Mouse (Mus musculus) limb, embryonic 15.5 days (tissue): ENCODE results near the gene Gm9913. TPM values are rescaled to one million over a fixed set of nuclear protein-coding genes. Genes with fewer than 3 reads are reported as not detected.
A peak's percentile ranks its signal among the peaks of the same experiment; 100 is the strongest.

ENCODE experiments used
- ATAC-seq: fragments of 200-750 bp; cut with Nextera tagmentation; 2 replicates; pipeline ENCODE4 v1.8.0; 2017; ENCODE audit warnings: low read depth, moderate TSS enrichment; ENCODE audit not compliant: insufficient number of reproducible peaks, low FRiP score, low TSS enrichment
- H3K27ac ChIP-seq: fragments of 300-500 bp; sonication (generic); 2 replicates; pipeline ENCODE4 v1.5.1; 2015; ENCODE audit warnings: moderate library complexity, mild to moderate bottlenecking, inconsistent platforms
- H3K27me3 ChIP-seq: fragments of 300-500 bp; sonication (generic); 2 replicates; pipeline ENCODE4 v1.6.1; 2015; ENCODE audit warnings: inconsistent platforms
- H3K36me3 ChIP-seq: fragments of 300-500 bp; sonication (generic); 2 replicates; pipeline ENCODE4 v1.6.1; 2015; ENCODE audit warnings: inconsistent platforms
- H3K4me1 ChIP-seq: fragments of 300-500 bp; sonication (generic); 2 replicates; pipeline ENCODE4 v1.6.1; 2015; ENCODE audit warnings: inconsistent platforms
- H3K4me2 ChIP-seq: fragments of 300-500 bp; sonication (generic); 2 replicates; pipeline ENCODE4 v1.6.1; 2015; ENCODE audit warnings: mild to moderate bottlenecking, inconsistent platforms
- H3K4me3 ChIP-seq: fragments of 300-500 bp; sonication (generic); 2 replicates; pipeline ENCODE4 v1.5.1; 2015; ENCODE audit warnings: mild to moderate bottlenecking, inconsistent platforms
- H3K9ac ChIP-seq: fragments of 300-500 bp; sonication (generic); 2 replicates; pipeline ENCODE4 v1.6.1; 2015; ENCODE audit warnings: inconsistent platforms
- H3K9me3 ChIP-seq: fragments of 300-500 bp; sonication (generic); 2 replicates; pipeline ENCODE4 v1.6.1; 2016; ENCODE audit warnings: inconsistent platforms
- WGBS: fragments of 180-500 bp; shearing (Covaris S2); methylation state at CpG from one replicate; pipeline ENCODE4 v1.1.7; 2015; 5-methylcytosine and 5-hydroxymethylcytosine counted together
- polyA plus RNA-seq: library from polyadenylated mRNA; unstranded; fragments of >200 nt; fragmentation: Nextera tagmentation; extraction: Ambion mirVana; gene quantifications from 2 replicates; pipeline ENCODE4 v1.2.1, GENCODE M21; 2015

Gm9913 gene
- polyA plus RNA-seq, 1 experiment from 2014 or later = 0.33 TPM

DNA sequence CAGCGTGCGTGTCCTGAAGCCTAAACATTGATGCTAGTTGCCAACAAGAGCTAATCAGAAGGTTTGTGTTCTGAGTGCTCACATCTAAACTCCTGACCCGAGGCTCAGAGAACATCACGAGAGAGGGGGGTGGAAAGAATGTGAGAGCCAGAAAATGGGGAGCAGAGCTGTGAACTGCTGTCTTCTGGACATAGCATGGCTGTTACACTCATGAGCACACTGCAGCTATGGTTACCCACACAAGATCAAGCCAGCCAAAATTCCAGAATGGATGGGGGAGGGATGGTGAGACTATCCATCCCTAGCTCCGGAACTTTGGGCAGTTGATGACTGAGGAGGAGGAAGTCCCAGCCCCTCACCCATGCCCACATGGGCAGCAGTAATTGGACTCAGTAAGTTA, 24.8 kb upstream of the Gm9913 start:
- H3K27ac ChIP-seq = no peak overlapping the region

DNA sequence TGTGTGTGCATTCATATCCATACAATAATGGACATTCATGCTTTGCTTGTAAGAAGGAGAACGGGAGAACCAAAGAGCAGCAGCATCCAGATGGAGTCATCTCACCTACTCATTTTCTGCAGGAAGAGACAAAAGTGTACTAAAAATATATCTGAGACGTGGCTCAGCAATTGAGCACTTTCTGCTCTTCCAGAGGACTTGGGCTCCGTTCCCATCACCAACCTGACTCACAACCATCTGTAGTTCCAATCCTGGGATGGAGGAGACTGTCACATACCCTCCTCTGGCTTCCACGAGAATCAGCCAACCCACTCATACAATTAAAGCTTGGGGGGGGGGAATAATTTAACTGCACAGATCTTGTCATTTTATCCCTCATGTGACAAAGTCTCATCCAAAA, 23.8 kb upstream of the Gm9913 start:
- ATAC-seq = no peak
- H3K9me3 ChIP-seq = no peaks in the 10 kb centered on the region
- no peak overlapping the region for H3K27ac ChIP-seq
- no peaks in the 10 kb centered on the region for H3K27me3 ChIP-seq
- WGBS = 82% methylated on average over 4 of the region's 4 CpGs
- no peak overlapping the region for H3K4me3 ChIP-seq
- no peak overlapping the region for H3K9ac ChIP-seq
- peaks cover 5% of the 10 kb centered on the region; the same call in 1 of the 2 replicates for H3K36me3 ChIP-seq
- H3K4me2 ChIP-seq = no peak overlapping the region
- peaks cover 14% of the 10 kb centered on the region for H3K4me1 ChIP-seq

More for the DNA sequence above, 24.8 kb upstream of the Gm9913 start:
- H3K4me1 ChIP-seq = peaks cover 14% of the 10 kb centered on the region
- H3K27me3 ChIP-seq = no peaks in the 10 kb centered on the region
- 63% methylated on average over 5 of the region's 5 CpGs for WGBS
- H3K4me2 ChIP-seq = no peak overlapping the region
- H3K36me3 ChIP-seq = peaks cover 5% of the 10 kb centered on the region; the same call in 1 of the 2 replicates
- ATAC-seq = no peak
- H3K9me3 ChIP-seq = no peaks in the 10 kb centered on the region
- H3K9ac ChIP-seq = no peak overlapping the region
- no peak overlapping the region for H3K4me3 ChIP-seq

- no peaks in the 10 kb centered on the region for H3K27me3 ChIP-seq
- peaks cover 5% of the 10 kb centered on the region; the same call in 1 of the 2 replicates for H3K36me3 ChIP-seq
- H3K27ac ChIP-seq = no peak overlapping the region
- no peaks in the 10 kb centered on the region for H3K9me3 ChIP-seq
- no peak overlapping the region for H3K4me2 ChIP-seq
- no peak for ATAC-seq
- H3K4me3 ChIP-seq = no peak overlapping the region
- WGBS = 73% methylated on average over 9 of the region's 9 CpGs
- H3K4me1 ChIP-seq = peaks cover 14% of the 10 kb centered on the region
- no peak overlapping the region for H3K9ac ChIP-seq
Measured at GRCm38 (mm10) chr2:125481531-125482317, 23.2 kb upstream of the Gm9913 start.

- ATAC-seq = no peak
- Histone ChIP-seq H3K27ac (no peak overlapping the region), H3K4me3 (no peak overlapping the region), H3K4me1 (peaks cover 14% of the 10 kb centered on the region), H3K9me3 (no peaks in the 10 kb centered on the region), H3K27me3 (peaks cover 7% of the 10 kb centered on the region; the same call in 1 of the 2 replicates), H3K9ac (no peak overlapping the region), H3K36me3 (no peaks in the 10 kb centered on the region), H3K4me2 (no peak overlapping the region)
Measured at GRCm38 (mm10) chr2:125484164-125484563, 20.7 kb upstream of the Gm9913 start.

- H3K27ac ChIP-seq = no peak overlapping the region
- H3K4me2 ChIP-seq = no peak overlapping the region
- no peaks in the 10 kb centered on the region for H3K9me3 ChIP-seq
- no peak overlapping the region for H3K9ac ChIP-seq
- 80% methylated on average over 9 of the region's 9 CpGs for WGBS
- H3K4me3 ChIP-seq = no peak overlapping the region
- no peaks in the 10 kb centered on the region for H3K36me3 ChIP-seq
- ATAC-seq = no peak
- H3K4me1 ChIP-seq = peaks cover 10% of the 10 kb centered on the region
- H3K27me3 ChIP-seq = peaks cover 7% of the 10 kb centered on the region; the same call in 1 of the 2 replicates
Measured at GRCm38 (mm10) chr2:125484910-125485309, 20.0 kb upstream of the Gm9913 start.

DNA sequence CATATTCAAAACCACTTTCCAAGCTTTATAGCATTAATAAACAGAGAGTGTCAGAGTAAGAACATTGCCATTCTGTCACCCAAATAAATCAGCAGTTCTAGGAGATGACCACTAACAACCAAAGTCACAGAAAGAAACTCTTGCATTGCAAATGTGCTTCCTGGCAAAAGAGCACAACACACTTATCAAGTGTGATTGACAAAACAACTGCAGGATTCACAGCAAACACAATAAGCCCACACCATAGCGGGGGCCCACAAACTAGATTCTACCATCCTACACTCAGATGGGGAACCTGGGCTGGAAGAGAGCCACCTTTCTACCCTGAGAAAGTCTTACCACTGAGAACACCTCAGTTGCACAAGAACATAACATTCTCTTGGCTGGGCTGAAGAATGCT, 14.9 kb upstream of the Gm9913 start:
- H3K4me1 ChIP-seq = peaks cover 8% of the 10 kb centered on the region
- H3K4me2 ChIP-seq = no peak overlapping the region
- no peaks in the 10 kb centered on the region for H3K9me3 ChIP-seq
- no peak overlapping the region for H3K9ac ChIP-seq
- no peak for ATAC-seq
- no peak overlapping the region for H3K4me3 ChIP-seq
- 95% methylated on average over 1 of the region's 1 CpGs for WGBS
- peaks cover 7% of the 10 kb centered on the region; the same call in 1 of the 2 replicates for H3K27me3 ChIP-seq
- H3K36me3 ChIP-seq = no peaks in the 10 kb centered on the region
- H3K27ac ChIP-seq = no peak overlapping the region

DNA sequence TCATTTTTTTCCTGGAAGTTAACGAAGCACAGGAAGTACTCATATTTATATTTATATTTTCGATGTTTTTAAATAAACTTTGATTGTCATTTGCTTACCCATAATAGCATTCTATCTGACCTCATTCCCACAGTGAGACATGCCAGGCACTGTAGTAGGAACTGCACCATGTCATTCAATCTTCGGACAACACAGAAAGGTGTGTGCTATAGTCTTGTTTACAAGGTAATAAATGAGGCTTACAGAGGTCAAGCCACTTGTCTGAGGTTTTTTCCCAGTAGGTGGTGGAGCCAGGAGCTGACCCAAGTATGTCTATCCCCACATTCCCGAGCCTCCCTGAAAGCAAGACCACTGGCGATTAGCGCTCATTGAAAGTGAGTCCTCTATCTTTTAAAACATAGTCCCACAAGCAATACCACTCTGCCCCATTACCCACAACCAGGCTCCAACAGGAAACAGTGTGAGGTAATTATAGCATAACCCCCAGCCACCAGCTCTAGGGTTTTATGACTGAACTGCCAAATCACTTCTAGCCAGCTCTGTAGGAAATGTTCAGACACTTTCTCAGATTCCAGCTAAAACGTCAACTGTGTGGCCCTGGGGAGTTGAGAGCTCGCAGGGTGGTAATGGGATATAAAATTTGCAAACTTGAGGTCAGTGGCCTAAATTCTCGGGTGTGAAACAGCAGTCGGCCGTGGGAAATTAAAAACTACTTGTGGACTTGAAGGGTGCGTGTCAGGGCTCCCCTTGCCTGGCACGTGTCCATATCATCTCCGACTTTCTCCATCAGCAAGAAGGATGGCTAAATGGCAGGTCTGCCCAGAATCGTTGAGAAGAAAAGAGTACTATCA, 12.6 kb upstream of the Gm9913 start:
- Histone ChIP-seq H3K9me3 (no peaks in the 10 kb centered on the region), H3K4me3 (no peak overlapping the region), H3K9ac (no peak overlapping the region), H3K4me2 (no peak overlapping the region), H3K27me3 (peaks cover 7% of the 10 kb centered on the region; the same call in 1 of the 2 replicates), H3K27ac (no peak overlapping the region), H3K4me1 (peaks cover 8% of the 10 kb centered on the region), H3K36me3 (peaks cover 8% of the 10 kb centered on the region; the same call in 1 of the 2 replicates)
- ATAC-seq = 0 out of 2 replicates have a peak, but pooled peaks have one; percentile 58
- 32% methylated on average over 15 of the region's 15 CpGs for WGBS

DNA sequence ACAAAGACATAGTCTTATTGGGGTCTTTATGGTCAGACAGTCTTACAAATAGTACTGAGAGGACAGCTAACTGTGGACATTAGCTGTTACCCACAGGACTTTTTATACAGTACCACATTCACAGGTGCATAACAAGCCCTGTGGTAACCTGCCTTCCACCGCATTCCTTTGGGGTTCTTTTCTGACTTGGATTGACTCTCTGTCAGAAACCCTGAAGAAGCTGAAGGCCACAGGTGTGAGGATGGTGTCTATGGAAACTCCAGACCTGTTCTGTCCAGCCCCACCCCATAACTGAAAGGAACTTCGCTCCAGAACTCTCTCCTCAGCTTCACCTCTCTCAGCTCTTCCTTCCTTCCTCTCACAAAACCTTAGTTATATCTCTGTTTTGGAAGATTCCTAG, 10.6 kb upstream of the Gm9913 start:
- peaks cover 8% of the 10 kb centered on the region for H3K4me1 ChIP-seq
- H3K9ac ChIP-seq = no peak overlapping the region
- no peak overlapping the region for H3K4me2 ChIP-seq
- no peaks in the 10 kb centered on the region for H3K9me3 ChIP-seq
- no peak overlapping the region for H3K4me3 ChIP-seq
- H3K27ac ChIP-seq = no peak overlapping the region
- peaks cover 13% of the 10 kb centered on the region for H3K36me3 ChIP-seq
- H3K27me3 ChIP-seq = no peaks in the 10 kb centered on the region
- no peak for ATAC-seq
- WGBS = 89% methylated on average over 2 of the region's 2 CpGs

DNA sequence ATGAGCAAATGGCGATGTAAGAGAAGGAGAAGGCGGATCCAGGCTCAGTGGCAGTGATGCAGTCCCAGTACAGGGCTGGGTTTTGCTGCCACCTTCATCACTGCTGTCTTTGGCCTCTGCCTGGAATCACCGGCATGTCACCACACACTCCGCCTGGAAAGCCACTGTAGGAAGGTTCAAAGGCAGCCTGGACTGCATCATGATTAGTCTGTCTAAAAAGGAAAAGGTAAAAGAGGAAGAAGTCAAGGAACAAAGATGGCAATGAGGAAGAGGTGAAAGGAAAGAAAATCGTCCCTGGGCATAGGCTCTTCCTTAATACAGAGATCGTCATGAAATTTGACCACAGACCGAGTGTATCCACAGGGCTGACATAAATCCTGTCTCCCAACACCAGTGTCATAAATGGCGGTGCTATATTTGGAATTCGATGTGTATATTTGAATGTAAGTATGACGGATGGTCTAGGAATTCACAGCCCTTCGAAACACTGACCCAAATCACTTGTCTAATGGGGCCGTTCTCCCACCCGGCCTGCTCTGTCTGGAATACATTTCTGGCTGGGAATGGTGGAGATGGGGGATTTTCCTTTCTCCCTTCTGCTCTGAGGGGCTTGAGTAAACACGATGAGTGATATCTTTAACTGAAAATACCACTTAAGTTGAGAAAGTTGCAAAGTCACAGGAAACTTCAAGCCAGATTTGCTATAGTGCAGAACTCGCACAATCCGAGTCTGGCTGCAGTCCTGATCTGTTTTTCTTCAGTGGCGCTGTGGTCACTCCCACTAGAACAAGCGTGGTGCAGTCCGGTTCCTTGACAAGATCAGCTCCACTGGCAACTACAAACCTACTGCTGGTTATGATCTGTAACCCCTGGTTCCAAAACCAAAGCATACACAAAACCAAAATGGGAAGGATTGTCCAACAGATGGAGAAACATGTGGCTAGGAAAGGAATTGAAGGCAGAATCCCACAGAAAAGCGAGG, 9.8 kb upstream of the Gm9913 start:
- no peak for ATAC-seq
- WGBS = 85% methylated on average over 20 of the region's 20 CpGs
- H3K4me3 ChIP-seq = no peak overlapping the region
- H3K9ac ChIP-seq = no peak overlapping the region
- no peak overlapping the region for H3K4me2 ChIP-seq
- H3K27ac ChIP-seq = no peak overlapping the region
- peaks cover 8% of the 10 kb centered on the region for H3K4me1 ChIP-seq
- H3K9me3 ChIP-seq = no peaks in the 10 kb centered on the region
- H3K36me3 ChIP-seq = peaks cover 13% of the 10 kb centered on the region
- no peaks in the 10 kb centered on the region for H3K27me3 ChIP-seq

DNA sequence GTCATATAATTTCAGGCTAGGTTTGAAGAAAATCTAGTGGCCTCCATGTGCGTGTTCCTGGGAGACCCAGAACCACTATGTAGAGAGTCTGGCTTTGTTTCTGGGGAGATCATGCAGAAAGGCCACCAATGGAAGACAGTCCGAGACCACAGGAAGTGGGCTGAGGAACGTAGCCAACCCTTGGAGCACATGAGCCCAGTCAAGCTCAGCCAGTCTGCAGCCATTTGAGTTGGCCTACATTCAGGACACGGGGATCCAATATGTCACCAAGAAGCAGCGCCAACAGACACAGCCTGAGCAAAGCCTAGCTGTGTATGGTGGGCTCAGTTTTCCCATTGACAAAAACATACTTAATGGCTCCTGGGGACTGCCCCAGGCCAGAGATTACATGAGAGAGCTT, 8.2 kb upstream of the Gm9913 start:
- no peak overlapping the region for H3K9ac ChIP-seq
- H3K27me3 ChIP-seq = no peaks in the 10 kb centered on the region
- H3K9me3 ChIP-seq = no peaks in the 10 kb centered on the region
- ATAC-seq = no peak
- no peak overlapping the region for H3K4me3 ChIP-seq
- peaks cover 8% of the 10 kb centered on the region for H3K4me1 ChIP-seq
- H3K27ac ChIP-seq = no peak overlapping the region
- peaks cover 13% of the 10 kb centered on the region for H3K36me3 ChIP-seq
- 88% methylated on average over 5 of the region's 5 CpGs for WGBS
- H3K4me2 ChIP-seq = no peak overlapping the region

GRCm38 (mm10) chr2:125498216-125498615, 6.7 kb upstream of the Gm9913 start:
- Histone ChIP-seq H3K9ac (no peak overlapping the region), H3K4me2 (no peak overlapping the region), H3K9me3 (no peaks in the 10 kb centered on the region), H3K4me1 (peaks cover 5% of the 10 kb centered on the region; the same call in 1 of the 2 replicates), H3K4me3 (no peak overlapping the region), H3K27me3 (no peaks in the 10 kb centered on the region), H3K27ac (no peak overlapping the region), H3K36me3 (peaks cover 13% of the 10 kb centered on the region)
- no peak for ATAC-seq
- 93% methylated on average over 7 of the region's 7 CpGs for WGBS
